Mouse (Mus musculus) myocyte (in vitro differentiated cells): ENCODE results near the gene Nr2c2ap.

ENCODE experiments used
- E2F4 ChIP-seq: IDR thresholded peaks from one replicate; pipeline ENCODE4 v1.6.1; 2011; ENCODE audit warnings: mild to moderate bottlenecking, control low read depth, moderate library complexity; ENCODE audit not compliant: insufficient read depth
- POLR2A ChIP-seq: IDR thresholded peaks from one replicate; pipeline ENCODE4 v1.6.1; 2011; ENCODE audit warnings: low read depth, mild to moderate bottlenecking, control low read depth, moderate library complexity; ENCODE audit not compliant: insufficient read length
- USF1 ChIP-seq: IDR thresholded peaks from one replicate; pipeline ENCODE4 v1.6.1; 2011; ENCODE audit warnings: low read depth, mild to moderate bottlenecking, control low read depth, moderate library complexity

GRCm38 (mm10) chr8:70179082-70179481, 47.9 kb downstream of the Nr2c2ap start:
- TF ChIP-seq USF1 (no peak), POLR2A (no peak), E2F4 (no peak)
